Mouse (Mus musculus): ENCODE data around the gene Plxna4. TPM values are rescaled to one million over a fixed set of nuclear protein-coding genes. Genes with fewer than 3 reads are reported as not detected.

Plxna4 gene
- total and polyA plus RNA-seq, 2 experiments from 2014 or later: 10.1 to 43.4 TPM

DNA sequence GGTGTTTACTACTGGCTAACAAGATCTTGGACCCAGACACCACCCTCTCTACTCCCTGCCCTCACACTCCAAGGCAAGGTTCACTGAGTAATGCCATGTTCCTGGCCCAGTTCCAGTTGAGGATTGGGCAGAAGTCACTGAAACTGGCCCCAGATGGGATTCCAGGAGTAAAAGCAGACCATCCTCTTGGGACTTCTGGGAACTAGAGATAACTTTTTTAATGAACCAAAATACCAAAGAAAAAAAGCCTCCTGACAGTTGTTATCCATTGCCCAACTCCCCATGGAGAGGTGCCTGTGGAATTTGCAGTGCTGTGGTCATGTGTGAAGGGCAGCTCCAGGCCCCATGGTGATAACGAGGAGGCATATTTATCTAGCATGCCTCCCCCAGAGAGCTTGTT, 199.7 kb downstream of the Plxna4 start:
- H3K27ac ChIP-seq: no peak overlapping the region
- H3K4me3 ChIP-seq (ENCODE audit: low read length): no peak overlapping the region
- no peaks in the 10 kb centered on the region for H3K9me3 ChIP-seq (ENCODE audit: low read length)
- 59% methylated on average over 1 of the region's 1 CpGs for WGBS
- no peak for TF ChIP-seq CTCF (IDR thresholded peaks at IDR 0.05; ENCODE audit: low read depth)
- H3K27me3 ChIP-seq (ENCODE audit: insufficient read depth, low read length): no peaks in the 10 kb centered on the region
- no peaks in the 10 kb centered on the region for H3K4me1 ChIP-seq (ENCODE audit: insufficient read depth, low read length)
- no peak overlapping the region for H3K4me2 ChIP-seq (ENCODE audit: low read depth, low read length)
- H3K9ac ChIP-seq (replicated peaks; ENCODE audit: low read length): no peak overlapping the region
- H3K36me3 ChIP-seq (ENCODE audit: insufficient read depth, low read length): no peaks in the 10 kb centered on the region
- DNase-seq (ENCODE audit: low spot score) (no peak), ATAC-seq (no peak)

DNA sequence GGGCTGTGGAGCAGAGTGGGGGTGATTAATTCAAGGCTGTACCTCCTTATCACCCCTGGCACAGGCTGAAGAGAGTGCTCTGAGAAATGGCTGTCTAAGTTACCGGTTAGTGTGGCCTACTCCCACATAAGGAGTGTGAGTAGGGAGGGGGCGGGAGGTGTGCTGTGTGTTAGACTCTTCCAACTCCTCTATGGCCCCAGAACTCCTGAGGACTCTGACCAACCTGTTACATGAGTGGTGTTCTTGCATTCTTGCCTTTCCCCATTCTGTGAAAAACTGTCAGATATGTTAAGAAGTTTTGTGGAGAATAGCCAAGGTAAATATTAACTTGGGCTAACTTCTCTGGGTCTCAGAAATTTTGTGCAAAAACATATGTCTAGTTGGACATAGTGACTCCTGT, 201.1 kb downstream of the Plxna4 start:
- Histone ChIP-seq H3K9ac (replicated peaks; ENCODE audit: low read length) (no peak overlapping the region), H3K4me2 (ENCODE audit: low read depth, low read length) (no peak overlapping the region), H3K4me3 (ENCODE audit: low read length) (no peak overlapping the region), H3K4me1 (ENCODE audit: insufficient read depth, low read length) (no peaks in the 10 kb centered on the region), H3K27me3 (ENCODE audit: insufficient read depth, low read length) (no peaks in the 10 kb centered on the region), H3K27ac (no peak overlapping the region), H3K9me3 (ENCODE audit: low read length) (no peaks in the 10 kb centered on the region), H3K36me3 (ENCODE audit: insufficient read depth, low read length) (no peaks in the 10 kb centered on the region)
- WGBS: 88% methylated on average over 2 of the region's 2 CpGs
- no peak for DNase-seq (ENCODE audit: low spot score)
- ATAC-seq: no peak
- TF ChIP-seq CTCF (IDR thresholded peaks at IDR 0.05; ENCODE audit: low read depth): no peak

DNA sequence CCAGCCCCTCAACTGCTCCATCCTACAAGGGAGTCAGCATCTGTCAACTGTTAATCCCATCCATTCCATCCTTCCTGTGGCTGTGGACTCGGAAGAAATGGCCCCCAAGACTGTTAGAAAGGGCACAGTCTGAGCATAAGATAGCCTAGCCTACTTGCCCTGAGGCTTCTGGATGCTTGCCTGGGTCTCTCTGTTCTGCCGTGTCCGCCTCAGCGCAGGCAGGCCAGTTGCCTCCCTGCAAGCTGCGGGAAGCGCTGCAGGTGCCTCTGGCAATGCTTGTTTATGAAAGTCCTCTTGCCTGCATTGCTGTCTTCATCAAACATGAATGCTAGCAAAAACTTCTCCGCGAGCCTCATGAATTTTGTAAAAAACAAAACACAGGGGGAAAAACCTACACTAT, 203.1 kb downstream of the Plxna4 start:
- peak; percentile 23 for DNase-seq (ENCODE audit: low spot score)
- H3K4me1 ChIP-seq (ENCODE audit: insufficient read depth, low read length): no peaks in the 10 kb centered on the region
- H3K9ac ChIP-seq (replicated peaks; ENCODE audit: low read length): no peak overlapping the region
- ATAC-seq: no peak
- no peak overlapping the region for H3K4me3 ChIP-seq (ENCODE audit: low read length)
- H3K27ac ChIP-seq: no peak overlapping the region
- 40% methylated on average over 8 of the region's 8 CpGs for WGBS
- H3K4me2 ChIP-seq (ENCODE audit: low read depth, low read length): no peak overlapping the region
- H3K36me3 ChIP-seq (ENCODE audit: insufficient read depth, low read length): no peaks in the 10 kb centered on the region
- no peaks in the 10 kb centered on the region for H3K9me3 ChIP-seq (ENCODE audit: low read length)
- no peaks in the 10 kb centered on the region for H3K27me3 ChIP-seq (ENCODE audit: insufficient read depth, low read length)
- TF ChIP-seq CTCF (IDR thresholded peaks at IDR 0.05; ENCODE audit: low read depth): no peak

DNA sequence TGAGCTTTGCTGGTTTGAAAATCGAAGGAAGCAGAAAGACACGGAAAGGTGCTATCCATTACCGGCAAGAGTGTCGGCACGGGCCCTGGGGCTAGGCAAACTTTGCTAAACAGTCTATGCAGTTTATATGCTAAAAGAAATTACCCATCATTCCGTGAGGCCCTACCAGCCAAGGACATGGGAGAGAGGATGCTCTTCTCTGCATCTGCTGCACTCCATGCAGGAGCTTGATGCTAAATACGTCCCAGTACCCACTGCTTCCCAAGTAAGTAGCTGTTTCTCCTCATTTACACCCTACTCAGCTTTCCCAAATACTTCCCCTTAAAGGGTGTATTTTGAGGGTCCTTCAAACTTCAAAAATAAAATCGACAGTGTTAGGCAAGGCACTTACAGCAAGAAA, 203.6 kb downstream of the Plxna4 start:
- no peak for ATAC-seq

DNA sequence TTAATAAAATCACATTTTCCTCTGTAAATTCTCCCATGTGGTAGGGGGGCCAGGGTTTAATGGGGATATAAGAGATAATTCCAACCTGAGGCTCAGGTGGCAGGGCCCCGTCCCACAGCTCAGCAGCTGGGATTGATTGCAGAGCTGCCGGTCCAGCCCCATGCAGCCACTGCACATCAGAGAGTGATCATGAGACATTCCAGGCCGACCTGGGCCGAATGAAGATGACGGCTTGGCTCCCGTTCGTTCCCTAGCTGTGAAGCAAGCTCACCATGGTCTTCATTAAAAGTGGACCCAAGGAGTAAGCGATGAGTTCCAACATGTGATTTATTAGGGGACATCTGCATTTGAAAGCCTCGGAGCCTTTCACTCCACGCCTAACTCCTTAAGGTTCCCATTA, 206.5 kb downstream of the Plxna4 start:
- 52% methylated on average over 10 of the region's 10 CpGs for WGBS
- Histone ChIP-seq H3K4me2 (ENCODE audit: low read depth, low read length) (no peak overlapping the region), H3K27me3 (ENCODE audit: insufficient read depth, low read length) (no peaks in the 10 kb centered on the region), H3K4me1 (ENCODE audit: insufficient read depth, low read length) (peaks cover 16% of the 10 kb centered on the region; the same call in 1 of the 2 replicates), H3K27ac (no peak overlapping the region), H3K4me3 (ENCODE audit: low read length) (no peak overlapping the region), H3K9ac (replicated peaks; ENCODE audit: low read length) (no peak overlapping the region), H3K9me3 (ENCODE audit: low read length) (no peaks in the 10 kb centered on the region), H3K36me3 (ENCODE audit: insufficient read depth, low read length) (no peaks in the 10 kb centered on the region)
- no peak for TF ChIP-seq CTCF (IDR thresholded peaks at IDR 0.05; ENCODE audit: low read depth)
- no peak for DNase-seq (ENCODE audit: low spot score)
- no peak for ATAC-seq

More for the DNA sequence above, 203.6 kb downstream of the Plxna4 start:
- Histone ChIP-seq H3K9ac (replicated peaks; ENCODE audit: low read length) (no peak overlapping the region), H3K27me3 (ENCODE audit: insufficient read depth, low read length) (no peaks in the 10 kb centered on the region), H3K36me3 (ENCODE audit: insufficient read depth, low read length) (no peaks in the 10 kb centered on the region), H3K4me3 (ENCODE audit: low read length) (no peak overlapping the region), H3K4me2 (ENCODE audit: low read depth, low read length) (no peak overlapping the region), H3K9me3 (ENCODE audit: low read length) (no peaks in the 10 kb centered on the region), H3K27ac (no peak overlapping the region), H3K4me1 (ENCODE audit: insufficient read depth, low read length) (no peaks in the 10 kb centered on the region)
- no peak for TF ChIP-seq CTCF (IDR thresholded peaks at IDR 0.05; ENCODE audit: low read depth)
- WGBS: 73% methylated on average over 8 of the region's 8 CpGs
- no peak for DNase-seq (ENCODE audit: low spot score)

DNA sequence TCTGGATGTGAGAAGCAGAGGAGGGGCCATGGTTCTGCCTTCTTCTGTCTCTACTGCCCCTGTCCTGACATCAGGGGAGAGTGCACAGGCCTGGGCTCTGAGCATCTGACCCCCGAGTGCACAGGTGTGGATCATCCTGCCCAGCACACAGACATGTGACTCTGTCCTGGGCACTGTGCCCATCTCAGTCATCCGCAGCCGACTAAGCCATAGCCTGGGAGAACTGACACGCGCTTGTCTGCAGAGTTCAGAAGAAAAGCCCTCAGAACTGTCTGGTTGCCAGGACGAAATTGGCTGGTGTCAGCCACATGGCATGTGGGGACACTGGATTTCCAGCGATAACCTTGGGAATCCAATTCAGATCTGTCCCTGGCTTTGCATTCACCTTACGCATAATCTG, 210.8 kb downstream of the Plxna4 start:
- ATAC-seq: peak; percentile 77
- H3K36me3 ChIP-seq (ENCODE audit: insufficient read depth, low read length): no peaks in the 10 kb centered on the region
- WGBS: 32% methylated on average over 8 of the region's 8 CpGs
- no peak overlapping the region for H3K27ac ChIP-seq
- H3K4me1 ChIP-seq (ENCODE audit: insufficient read depth, low read length): peaks cover 16% of the 10 kb centered on the region; the same call in 1 of the 2 replicates
- TF ChIP-seq CTCF (IDR thresholded peaks at IDR 0.05; ENCODE audit: low read depth): no peak
- no peak overlapping the region for H3K9ac ChIP-seq (replicated peaks; ENCODE audit: low read length)
- H3K9me3 ChIP-seq (ENCODE audit: low read length): no peaks in the 10 kb centered on the region
- peak overlapping the region; percentile 28; the same call in 1 of the 2 replicates for H3K4me2 ChIP-seq (ENCODE audit: low read depth, low read length)
- H3K27me3 ChIP-seq (ENCODE audit: insufficient read depth, low read length): no peaks in the 10 kb centered on the region
- no peak overlapping the region for H3K4me3 ChIP-seq (ENCODE audit: low read length)
- peak; percentile 70 for DNase-seq (ENCODE audit: low spot score)

DNA sequence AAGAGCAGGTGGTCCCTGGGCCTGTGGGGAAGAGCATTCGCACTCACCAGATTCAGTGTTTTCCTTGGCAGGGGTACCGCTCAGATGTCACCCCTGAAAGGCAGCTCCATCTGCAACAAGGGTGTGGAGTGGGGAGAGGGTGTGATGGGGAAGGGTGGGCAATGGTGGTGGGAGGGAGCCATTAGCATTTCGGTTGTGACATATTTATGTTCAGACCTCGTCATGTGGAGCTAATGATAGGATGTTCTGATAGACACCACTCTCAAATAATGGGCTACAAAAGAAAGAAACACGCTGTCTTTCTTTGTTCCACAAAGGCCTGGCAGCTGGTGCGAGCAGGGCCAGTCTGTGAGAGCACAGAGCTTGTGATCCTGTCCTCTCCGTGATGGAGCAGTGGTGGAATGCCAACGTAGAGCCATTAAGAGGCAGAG, 214.0 kb downstream of the Plxna4 start:
- ATAC-seq: no peak

More for the DNA sequence above, 214.0 kb downstream of the Plxna4 start:
- 57% methylated on average over 8 of the region's 8 CpGs for WGBS
- no peak for DNase-seq (ENCODE audit: low spot score)
- Histone ChIP-seq H3K27me3 (ENCODE audit: insufficient read depth, low read length) (no peaks in the 10 kb centered on the region), H3K36me3 (ENCODE audit: insufficient read depth, low read length) (no peaks in the 10 kb centered on the region), H3K9ac (replicated peaks; ENCODE audit: low read length) (no peak overlapping the region), H3K4me3 (ENCODE audit: low read length) (no peak overlapping the region), H3K4me2 (ENCODE audit: low read depth, low read length) (no peak overlapping the region), H3K4me1 (ENCODE audit: insufficient read depth, low read length) (peaks cover 16% of the 10 kb centered on the region; the same call in 1 of the 2 replicates), H3K27ac (no peak overlapping the region), H3K9me3 (ENCODE audit: low read length) (no peaks in the 10 kb centered on the region)
- no peak for TF ChIP-seq CTCF (IDR thresholded peaks at IDR 0.05; ENCODE audit: low read depth)
